Mouse (Mus musculus) kidney, embryonic 16.5 days (tissue): ENCODE results near the gene Unc13d. TPM values are rescaled to one million over a fixed set of nuclear protein-coding genes. Genes with fewer than 3 reads are reported as not detected.

ENCODE experiments used
- ATAC-seq: fragments of 200-750 bp; cut with Nextera tagmentation; 2 replicates; pipeline ENCODE4 v1.8.0; 2017; ENCODE audit warnings: moderate TSS enrichment; ENCODE audit not compliant: low FRiP score, low TSS enrichment
- H3K27ac ChIP-seq: fragments of 300-500 bp; sonication (generic); 2 replicates; pipeline ENCODE4 v1.5.1; 2014; ENCODE audit warnings: low read length
- H3K27me3 ChIP-seq: fragments of 300-500 bp; sonication (generic); 2 replicates; pipeline ENCODE4 v1.6.1; 2014; ENCODE audit warnings: low read length, control low read depth, mixed read lengths; ENCODE audit not compliant: insufficient read depth
- H3K36me3 ChIP-seq: fragments of 300-500 bp; sonication (generic); 2 replicates; pipeline ENCODE4 v1.6.1; 2014; ENCODE audit warnings: low read length, control low read depth, mixed read lengths; ENCODE audit not compliant: insufficient read depth
- H3K4me1 ChIP-seq: fragments of 300-500 bp; sonication (generic); 2 replicates; pipeline ENCODE4 v1.6.1; 2014; ENCODE audit warnings: low read length, control low read depth, mixed read lengths; ENCODE audit not compliant: insufficient read depth
- H3K4me2 ChIP-seq: fragments of 300-500 bp; sonication (generic); replicated peaks from 2 replicates; pipeline ENCODE4 v1.6.1; 2014; ENCODE audit warnings: low read depth, low read length
- H3K4me3 ChIP-seq: fragments of 300-500 bp; sonication (generic); 2 replicates; pipeline ENCODE4 v1.5.1; 2014; ENCODE audit warnings: mild to moderate bottlenecking, low read length
- H3K9ac ChIP-seq: fragments of 300-500 bp; sonication (generic); replicated peaks from 2 replicates; pipeline ENCODE4 v1.6.1; 2014; ENCODE audit warnings: low read length
- H3K9me3 ChIP-seq: fragments of 300-500 bp; sonication (generic); 2 replicates; pipeline ENCODE4 v1.6.1; 2016; ENCODE audit warnings: low read length, control low read depth
- WGBS: fragments of 180-500 bp; shearing (Covaris S2); extraction: QIAGEN DNeasy Blood & Tissue Kit; methylation state at CpG from one replicate; pipeline ENCODE4 v1.1.7; 2014; 5-methylcytosine and 5-hydroxymethylcytosine counted together
- polyA plus RNA-seq: library from polyadenylated mRNA; unstranded; fragments of >200 nt; fragmentation: Nextera tagmentation; extraction: Ambion mirVana; gene quantifications from 2 replicates; pipeline ENCODE4 v1.2.1, GENCODE M21; 2015

Unc13d gene
- polyA plus RNA-seq, 1 experiment from 2014 or later, result 1.00 TPM

- Histone ChIP-seq H3K9ac (no peak overlapping the region), H3K4me1 (no peaks in the 10 kb centered on the region), H3K36me3 (peaks cover 22% of the 10 kb centered on the region), H3K4me2 (no peak overlapping the region), H3K9me3 (no peaks in the 10 kb centered on the region), H3K27me3 (no peaks in the 10 kb centered on the region), H3K27ac (no peak overlapping the region), H3K4me3 (no peak overlapping the region)
- ATAC-seq, result no peak
- WGBS, result 81% methylated on average over 6 of the region's 6 CpGs
Measured at GRCm38 (mm10) chr11:116040593-116040992, 37.2 kb downstream of the Unc13d start.

GRCm38 (mm10) chr11:116037826-116038225 is 39.9 kb downstream of the Unc13d start:
- Histone ChIP-seq H3K4me1 (peaks cover 2% of the 10 kb centered on the region; the same call in 1 of the 2 replicates), H3K27me3 (no peaks in the 10 kb centered on the region), H3K4me3 (no peak overlapping the region), H3K36me3 (peaks cover 26% of the 10 kb centered on the region), H3K4me2 (no peak overlapping the region), H3K9ac (no peak overlapping the region), H3K9me3 (no peaks in the 10 kb centered on the region), H3K27ac (no peak overlapping the region)
- WGBS, result 90% methylated on average over 9 of the region's 9 CpGs
- ATAC-seq, result no peak

GRCm38 (mm10) chr11:116036671-116037070 is 41.1 kb downstream of the Unc13d start:
- no peak overlapping the region for H3K9ac ChIP-seq
- H3K27me3 ChIP-seq, result no peaks in the 10 kb centered on the region
- no peak for ATAC-seq
- peaks cover 26% of the 10 kb centered on the region for H3K36me3 ChIP-seq
- H3K27ac ChIP-seq, result no peak overlapping the region
- H3K4me3 ChIP-seq, result no peak overlapping the region
- H3K4me1 ChIP-seq, result peaks cover 11% of the 10 kb centered on the region
- H3K4me2 ChIP-seq, result no peak overlapping the region
- no peaks in the 10 kb centered on the region for H3K9me3 ChIP-seq
- 61% methylated on average over 3 of the region's 3 CpGs for WGBS

GRCm38 (mm10) chr11:116034584-116034983 is 43.2 kb downstream of the Unc13d start:
- no peak overlapping the region for H3K4me2 ChIP-seq
- peaks cover 21% of the 10 kb centered on the region for H3K4me1 ChIP-seq
- no peak overlapping the region for H3K4me3 ChIP-seq
- H3K27ac ChIP-seq, result no peak overlapping the region
- WGBS, result 93% methylated on average over 6 of the region's 6 CpGs
- no peaks in the 10 kb centered on the region for H3K9me3 ChIP-seq
- ATAC-seq, result no peak
- no peak overlapping the region for H3K9ac ChIP-seq
- H3K27me3 ChIP-seq, result no peaks in the 10 kb centered on the region
- H3K36me3 ChIP-seq, result peaks cover 12% of the 10 kb centered on the region; the same call in 1 of the 2 replicates

- peak overlapping the region; percentile 70 for H3K4me3 ChIP-seq
- peaks cover 8% of the 10 kb centered on the region; the same call in 1 of the 2 replicates for H3K36me3 ChIP-seq
- peak overlapping the region; percentile 90 for H3K4me2 ChIP-seq
- WGBS, result 27% methylated on average over 14 of the region's 14 CpGs
- peak overlapping the region; percentile 95 for H3K9ac ChIP-seq
- ATAC-seq, result peak; percentile 21; the same call in 1 of the 2 replicates
- H3K27ac ChIP-seq, result peak overlapping the region; percentile 99
- no peaks in the 10 kb centered on the region for H3K27me3 ChIP-seq
- no peaks in the 10 kb centered on the region for H3K9me3 ChIP-seq
- H3K4me1 ChIP-seq, result peaks cover 26% of the 10 kb centered on the region
Measured at GRCm38 (mm10) chr11:116030898-116031845, 46.6 kb downstream of the Unc13d start.

- peak within 1 kb of the TSS; percentile 70 for H3K4me3 ChIP-seq
- H3K27ac ChIP-seq, result peak within 1 kb of the TSS; percentile 99
- WGBS, result under 1% methylated on average over 61 of the region's 67 CpGs
- H3K9ac ChIP-seq, result peak within 1 kb of the TSS; percentile 95
- peak; percentile 96 for ATAC-seq
- peak within 1 kb of the TSS; percentile 90 for H3K4me2 ChIP-seq
- no peaks in the 10 kb centered on the region for H3K27me3 ChIP-seq
- H3K9me3 ChIP-seq, result no peaks in the 10 kb centered on the region
- H3K36me3 ChIP-seq, result peaks cover 8% of the 10 kb centered on the region; the same call in 1 of the 2 replicates
- peaks cover 26% of the 10 kb centered on the region for H3K4me1 ChIP-seq
Measured at GRCm38 (mm10) chr11:116030088-116030897, 47.5 kb downstream of the Unc13d start, which contains the start of gene Unk. Gene Unk (plus strand): TSS chr11:116030322.

GRCm38 (mm10) chr11:116029086-116029865 is 48.5 kb downstream of the Unc13d start:
- 0 out of 2 replicates have a peak, but pooled peaks cover 3% of the 10 kb centered on the region for H3K36me3 ChIP-seq
- peak overlapping the region; percentile 69 for H3K9ac ChIP-seq
- no peak for ATAC-seq
- peak overlapping the region; percentile 73 for H3K27ac ChIP-seq
- peak overlapping the region; percentile 70 for H3K4me3 ChIP-seq
- WGBS, result 76% methylated on average over 6 of the region's 6 CpGs
- peak overlapping the region; percentile 62 for H3K4me2 ChIP-seq
- no peaks in the 10 kb centered on the region for H3K27me3 ChIP-seq
- H3K4me1 ChIP-seq, result peaks cover 26% of the 10 kb centered on the region
- H3K9me3 ChIP-seq, result no peaks in the 10 kb centered on the region

- Histone ChIP-seq H3K36me3 (0 out of 2 replicates have a peak, but pooled peaks cover 6% of the 10 kb centered on the region), H3K27ac (no peak overlapping the region), H3K27me3 (no peaks in the 10 kb centered on the region), H3K9me3 (no peaks in the 10 kb centered on the region), H3K4me3 (no peak overlapping the region), H3K4me2 (no peak overlapping the region), H3K4me1 (peaks cover 26% of the 10 kb centered on the region), H3K9ac (no peak overlapping the region)
- WGBS, result 79% methylated on average over 9 of the region's 9 CpGs
- no peak for ATAC-seq
Measured at GRCm38 (mm10) chr11:116028177-116028865, 49.4 kb downstream of the Unc13d start.
